Mouse (Mus musculus) G1E (cell line): ENCODE measurements around the gene Zfp110.

ENCODE experiments used
- CTCF ChIP-seq: IDR thresholded peaks from 2 replicates; pipeline ENCODE4 v1.5.1; 2012; ENCODE audit warnings: low read depth, low read length, inconsistent platforms, mixed read lengths
- GATA1 ChIP-seq: IDR thresholded peaks from 2 replicates; pipeline ENCODE4 v1.6.1; 2012; ENCODE audit warnings: borderline replicate concordance, low read length, inconsistent platforms, mixed read lengths
- GATA2 ChIP-seq: IDR thresholded peaks from 2 replicates; pipeline ENCODE4 v1.6.1; 2012; ENCODE audit warnings: low read depth, low read length, inconsistent platforms, borderline replicate concordance
- POLR2AphosphoS5 ChIP-seq: IDR thresholded peaks from 2 replicates; pipeline ENCODE4 v1.6.1; 2012; ENCODE audit warnings: low read depth, low read length, inconsistent platforms; ENCODE audit not compliant: insufficient replicate concordance
- TAL1 ChIP-seq: conservative IDR thresholded peaks from 2 replicates; pipeline ENCODE4 v1.6.1; 2012; ENCODE audit warnings: low read depth, low read length, inconsistent platforms, mixed read lengths

GRCm38 (mm10) chr7:12835193-12835671, 671 bp downstream of the Zfp110 start:
- TF ChIP-seq CTCF = no peak
- no peak for TF ChIP-seq TAL1
- TF ChIP-seq GATA1 = no peak
- TF ChIP-seq GATA2 = no peak
- no peak for TF ChIP-seq POLR2AphosphoS5
